8 mouse cellular contexts compared by ENCODE assay signal in genomic region chr17:8339666-8340374, GRCm38 (mm10). TPM values are rescaled to one million over a fixed set of nuclear protein-coding genes. Genes with fewer than 3 reads are reported as not detected.
DNase-seq lines count a peak whose midpoint lies in the region; ATAC-seq and TF ChIP-seq lines count a peak whose summit lies in the region.

No protein-coding gene starts in this region.

- H3K36me3 ChIP-seq in heart, embryonic 11.5 days (ENCODE audit: control insufficient read depth, insufficient read depth, low read length), result no peaks in the 10 kb centered on the region
- no peaks in the 10 kb centered on the region for H3K36me3 ChIP-seq in heart, postnatal 0 days (replicated peaks; ENCODE audit: control insufficient read depth, insufficient read depth, low read length)

- intact Hi-C loops in heart, postnatal 14 days (cut with DNase I), result no loop called here

- ATAC-seq in heart, embryonic 11.5 days (replicated peaks; ENCODE audit: insufficient number of reproducible peaks, low FRiP score, low TSS enrichment), result no peak
- peak; percentile 27 for ATAC-seq in Patski
- ATAC-seq in heart, postnatal 0 days (ENCODE audit: insufficient read depth, low read depth), result no peak
- ATAC-seq in erythroid progenitor cell, adult 5-6 weeks (replicated peaks; ENCODE audit: low FRiP score, poor library complexity, severe bottlenecking), result no peak

- peaks cover 55% of the 10 kb centered on the region for H3K27me3 ChIP-seq in heart, embryonic 11.5 days (ENCODE audit: control insufficient read depth, insufficient read depth, low read length)
- H3K27me3 ChIP-seq in Patski, result peaks cover 6% of the 10 kb centered on the region
- H3K27me3 ChIP-seq in heart, postnatal 0 days (ENCODE audit: control insufficient read depth, insufficient read depth, low read length), result peaks cover 54% of the 10 kb centered on the region

- POLR2A ChIA-PET in Patski (lab: Charles Lee), result interaction anchor here (0.7 to 1.0 kb wide), 2 partner anchors 10 to 14 kb away, joined by 3 read pairs; no protein-coding TSS in a partner anchor

- H3K27ac ChIP-seq in heart, embryonic 11.5 days (ENCODE audit: low read depth, low read length), result no peak overlapping the region
- H3K27ac ChIP-seq in heart, postnatal 0 days (ENCODE audit: low read depth), result no peak overlapping the region

- H3K4me2 ChIP-seq in heart, embryonic 11.5 days, result peak overlapping the region; percentile 98; the same call in 1 of the 2 replicates
- H3K4me2 ChIP-seq in heart, postnatal 0 days (ENCODE audit: low read depth, low read length), result peak overlapping the region; percentile 89

- no peak for TF ChIP-seq EP300 in heart, postnatal 0 days (IDR thresholded peaks at IDR 0.05; ENCODE audit: low read depth)

- TF ChIP-seq CTCF in Patski (IDR thresholded peaks at IDR 0.05), result no peak
- no peak for TF ChIP-seq CTCF in heart, postnatal 0 days (IDR thresholded peaks at IDR 0.05; ENCODE audit: low read depth)

- peaks cover 10% of the 10 kb centered on the region for H3K4me1 ChIP-seq in heart, embryonic 11.5 days (ENCODE audit: control insufficient read depth, insufficient read depth, low read length)
- 0 out of 2 replicates have a peak, but pooled peaks cover 18% of the 10 kb centered on the region for H3K4me1 ChIP-seq in heart, postnatal 0 days (ENCODE audit: control insufficient read depth, insufficient read depth)

- no peaks in the 10 kb centered on the region for H3K9me3 ChIP-seq in heart, embryonic 11.5 days (replicated peaks; ENCODE audit: control insufficient read depth, low read length)
- H3K9me3 ChIP-seq in heart, postnatal 0 days (replicated peaks; ENCODE audit: control insufficient read depth, low read length), result no peaks in the 10 kb centered on the region

- DNase-seq in heart, postnatal 14 days, result no peak
- DNase-seq in Patski (ENCODE audit: low read depth, low spot score), result no peak
- DNase-seq in heart, postnatal 0 days (ENCODE audit: low spot score), result no peak
- peak; percentile 63 for DNase-seq in lung, postnatal 14 days
- DNase-seq in urinary bladder, adult 2 months (ENCODE audit: low spot score), result no peak
- no peak for DNase-seq in B cell, adult 2 months

- H3K9ac ChIP-seq in heart, embryonic 11.5 days (ENCODE audit: low read depth, low read length), result no peak overlapping the region
- H3K9ac ChIP-seq in heart, postnatal 0 days (replicated peaks; ENCODE audit: low read depth, low read length), result no peak overlapping the region

- H3K4me3 ChIP-seq in heart, embryonic 11.5 days (ENCODE audit: low read depth, low read length), result peak overlapping the region; percentile 52
- H3K4me3 ChIP-seq in heart, postnatal 0 days (ENCODE audit: low read depth, low read length), result peak overlapping the region; percentile 57

- in situ Hi-C loops in Patski (cut with MboI; ENCODE audit: low pct_unique_long_range_greater_than_20kb), result no loop called here

- 29% methylated on average over 8 of the region's 8 CpGs for WGBS in heart, embryonic 11.5 days (ENCODE audit: insufficient replicate concordance)
- WGBS in heart, postnatal 0 days, result 20% methylated on average over 8 of the region's 8 CpGs

- CTCF ChIA-PET in Patski (lab: Charles Lee), result interaction anchor here (0.9 to 1.1 kb wide), 2 partner anchors 10 to 33 kb away, joined by 3 read pairs; no protein-coding TSS in a partner anchor

RNA-seq across cellular contexts. Expression of gene Prr18, which starts 2.6 kb away (rescaled TPM):
- polyA plus RNA-seq in heart, embryonic 11.5 days (2014; fragmentation: Nextera tagmentation; extraction: Ambion mirVana), result 0.39 TPM in 1 of 2 replicates, not detected in the other
- total RNA-seq in heart, postnatal 14 days (2021), result under 1 TPM; 0.24 to 0.69 TPM
- polyA plus RNA-seq in Patski (2021), result 0.19 TPM
- not detected in 2 replicates for total RNA-seq in heart, postnatal 0 days (2014; rRNA removed; ENCODE audit: low replicate concordance)
- 0.10 TPM in 1 of 2 replicates, not detected in the other for polyA plus RNA-seq in heart, postnatal 0 days (2015; fragmentation: Nextera tagmentation; extraction: Ambion mirVana)
- polyA plus RNA-seq in urinary bladder, adult 2 months (2012; rRNA removed), result 0.12 and 0.18 TPM in 2 replicates
- total RNA-seq in erythroid progenitor cell, adult 5-6 weeks (2015; ENCODE audit: low replicate concordance), result not detected in 2 replicates
- total RNA-seq in erythroid progenitor cell, adult 5-6 weeks (2017; ENCODE audit: low replicate concordance), result 0.53 TPM in 1 of 2 replicates, not detected in the other

RNA-seq across cellular contexts. Expression of gene T2, which starts 16.0 kb away (rescaled TPM):
- polyA plus RNA-seq in heart, embryonic 11.5 days (2014; fragmentation: Nextera tagmentation; extraction: Ambion mirVana), result 0.73 and 0.79 TPM in 2 replicates
- under 1 TPM; 0.26 to 0.27 TPM for total RNA-seq in heart, postnatal 14 days (2021)
- 0.05 TPM for polyA plus RNA-seq in Patski (2021)
- 0.19 and 2.1 TPM in 2 replicates for total RNA-seq in heart, postnatal 0 days (2014; rRNA removed; ENCODE audit: low replicate concordance)
- 3.7 and 4.0 TPM in 2 replicates for polyA plus RNA-seq in heart, postnatal 0 days (2015; fragmentation: Nextera tagmentation; extraction: Ambion mirVana)
- 0.14 and 0.25 TPM in 2 replicates for polyA plus RNA-seq in urinary bladder, adult 2 months (2012; rRNA removed)
- not detected in 2 replicates for total RNA-seq in erythroid progenitor cell, adult 5-6 weeks (2015; ENCODE audit: low replicate concordance)
- not detected in 2 replicates for total RNA-seq in erythroid progenitor cell, adult 5-6 weeks (2017; ENCODE audit: low replicate concordance)

RNA-seq across cellular contexts. Expression of gene Sft2d1, which starts 28.9 kb away (rescaled TPM):
- polyA plus RNA-seq in heart, embryonic 11.5 days (2014; fragmentation: Nextera tagmentation; extraction: Ambion mirVana), result 66.9 and 71.5 TPM in 2 replicates
- total RNA-seq in heart, postnatal 14 days (2021), result 10 to 100 TPM; 16.7 to 21.2 TPM
- 61.2 TPM for polyA plus RNA-seq in Patski (2021)
- total RNA-seq in heart, postnatal 0 days (2014; rRNA removed; ENCODE audit: low replicate concordance), result 29.2 and 68.5 TPM in 2 replicates
- 54.4 and 57.3 TPM in 2 replicates for polyA plus RNA-seq in heart, postnatal 0 days (2015; fragmentation: Nextera tagmentation; extraction: Ambion mirVana)
- polyA plus RNA-seq in urinary bladder, adult 2 months (2012; rRNA removed), result 88.8 and 142 TPM in 2 replicates
- total RNA-seq in erythroid progenitor cell, adult 5-6 weeks (2015; ENCODE audit: low replicate concordance), result 39.4 and 82.9 TPM in 2 replicates
- total RNA-seq in erythroid progenitor cell, adult 5-6 weeks (2017; ENCODE audit: low replicate concordance), result 7.9 and 21.1 TPM in 2 replicates

RNA-seq across cellular contexts. Expression of gene Mpc1, which starts 57.1 kb away (rescaled TPM):
- polyA plus RNA-seq in heart, embryonic 11.5 days (2014; fragmentation: Nextera tagmentation; extraction: Ambion mirVana), result 152 and 153 TPM in 2 replicates
- total RNA-seq in heart, postnatal 14 days (2021), result 100 to 1,000 TPM; 496 to 503 TPM
- polyA plus RNA-seq in Patski (2021), result 168 TPM
- total RNA-seq in heart, postnatal 0 days (2014; rRNA removed; ENCODE audit: low replicate concordance), result 878 and 986 TPM in 2 replicates
- 744 and 806 TPM in 2 replicates for polyA plus RNA-seq in heart, postnatal 0 days (2015; fragmentation: Nextera tagmentation; extraction: Ambion mirVana)
- 233 and 289 TPM in 2 replicates for polyA plus RNA-seq in urinary bladder, adult 2 months (2012; rRNA removed)
- total RNA-seq in erythroid progenitor cell, adult 5-6 weeks (2015; ENCODE audit: low replicate concordance), result 62.5 and 64.2 TPM in 2 replicates
- 29.8 and 39.3 TPM in 2 replicates for total RNA-seq in erythroid progenitor cell, adult 5-6 weeks (2017; ENCODE audit: low replicate concordance)
